Mouse (Mus musculus): ENCODE data around the gene Trim34b. TPM values are rescaled to one million over a fixed set of nuclear protein-coding genes. Genes with fewer than 3 reads are reported as not detected.
A peak's percentile ranks its signal among the peaks of the same experiment; 100 is the strongest.
"Not testable (repeated sequence)": the region's sequence is repeated elsewhere in the genome, so short reads cannot be mapped to it uniquely, and the experiment has no call there.

The Trim34b gene
- polyA plus RNA-seq (2014; fragmentation: Nextera tagmentation; extraction: Ambion mirVana): not detected in 2 replicates

DNA sequence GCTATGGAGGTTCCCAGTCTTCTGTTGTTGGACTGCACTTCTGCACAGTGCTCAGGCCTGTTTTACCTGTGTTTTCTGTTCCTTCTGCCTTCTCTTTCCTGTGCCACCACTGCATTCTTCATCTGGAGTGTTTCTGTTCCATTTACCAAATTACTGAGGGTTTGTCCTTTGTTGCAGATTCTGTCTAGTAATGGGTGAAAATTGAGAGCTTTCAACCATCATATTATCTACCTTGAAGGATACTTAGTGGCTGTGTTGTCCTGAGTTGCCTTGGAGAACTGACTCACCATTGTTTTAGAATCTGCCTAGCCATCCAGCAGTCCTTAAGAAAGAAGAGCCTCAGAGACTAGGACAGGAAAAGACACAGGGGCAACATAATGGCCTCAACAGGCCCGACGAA is at the start of gene Trim34b:
Gene Trim34b, plus strand, starts transcription at position 301 of the 400 bp plus-strand sequence.
- 98% methylated on average over 2 of the region's 2 CpGs for WGBS
- ATAC-seq (replicated peaks; ENCODE audit: low FRiP score): not testable (repeated sequence)

GRCm38 (mm10) chr7:104287576-104288443 is 41.5 kb upstream of the Trim34b start, which contains the start of gene Trim5:
Gene Trim5 (minus strand): TSS chr7:104288094.
- not testable (repeated sequence) for H3K4me1 ChIP-seq (replicated peaks; ENCODE audit: control insufficient read depth, insufficient read depth, low read length); H3K9ac ChIP-seq (ENCODE audit: low read length); H3K4me2 ChIP-seq (ENCODE audit: low read depth, low read length, severe bottlenecking); H3K27me3 ChIP-seq (ENCODE audit: control insufficient read depth, insufficient read depth, low read length); H3K4me3 ChIP-seq (ENCODE audit: low read depth, low read length); DNase-seq (ENCODE audit: low spot score); H3K27ac ChIP-seq (ENCODE audit: low read depth, low read length); H3K9me3 ChIP-seq (ENCODE audit: control insufficient read depth, low read length); ATAC-seq (replicated peaks; ENCODE audit: low FRiP score); H3K36me3 ChIP-seq (ENCODE audit: control insufficient read depth, insufficient read depth, low read length)
- WGBS: 52% methylated on average over 14 of the region's 14 CpGs

More for the DNA sequence above, at the start of gene Trim34b:
- not testable (repeated sequence) for H3K4me1 ChIP-seq (replicated peaks; ENCODE audit: control insufficient read depth, insufficient read depth, low read length); H3K9me3 ChIP-seq (ENCODE audit: control insufficient read depth, low read length); H3K27me3 ChIP-seq (ENCODE audit: control insufficient read depth, insufficient read depth, low read length); H3K9ac ChIP-seq (ENCODE audit: low read length); H3K4me2 ChIP-seq (ENCODE audit: low read depth, low read length, severe bottlenecking); H3K4me3 ChIP-seq (ENCODE audit: low read depth, low read length); DNase-seq (ENCODE audit: low spot score); H3K27ac ChIP-seq (ENCODE audit: low read depth, low read length); H3K36me3 ChIP-seq (ENCODE audit: control insufficient read depth, insufficient read depth, low read length)

DNA sequence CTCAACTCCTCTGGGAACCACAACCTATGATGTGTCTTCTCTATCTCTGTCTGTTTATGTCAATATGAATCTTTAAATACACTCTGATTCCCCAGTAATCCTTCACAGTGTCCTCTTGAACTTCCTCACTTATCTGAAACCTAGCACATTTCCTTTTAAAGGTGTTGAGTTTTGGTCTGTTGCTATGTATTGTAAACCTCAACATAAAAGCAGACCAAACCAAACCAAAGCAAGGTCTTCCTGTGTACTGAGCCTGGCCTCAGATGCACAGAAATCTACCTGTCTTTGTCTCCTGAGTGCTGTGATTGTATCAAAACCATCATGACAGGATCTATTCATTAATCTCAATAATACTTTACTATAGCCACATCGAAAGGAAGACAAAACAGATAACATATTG is 38.6 kb upstream of the Trim34b start:
- H3K4me2 ChIP-seq (ENCODE audit: low read depth, low read length, severe bottlenecking): no peak overlapping the region
- no peak overlapping the region for H3K9ac ChIP-seq (ENCODE audit: low read length)
- H3K36me3 ChIP-seq (ENCODE audit: control insufficient read depth, insufficient read depth, low read length): no peaks in the 10 kb centered on the region
- no peak overlapping the region for H3K27ac ChIP-seq (ENCODE audit: low read depth, low read length)
- no peaks in the 10 kb centered on the region for H3K27me3 ChIP-seq (ENCODE audit: control insufficient read depth, insufficient read depth, low read length)
- H3K4me1 ChIP-seq (replicated peaks; ENCODE audit: control insufficient read depth, insufficient read depth, low read length): no peaks in the 10 kb centered on the region
- H3K4me3 ChIP-seq (ENCODE audit: low read depth, low read length): no peak overlapping the region
- no peak for ATAC-seq (replicated peaks; ENCODE audit: low FRiP score)
- WGBS: 92% methylated on average over 1 of the region's 1 CpGs
- DNase-seq (ENCODE audit: low spot score): no peak
- H3K9me3 ChIP-seq (ENCODE audit: control insufficient read depth, low read length): no peaks in the 10 kb centered on the region

GRCm38 (mm10) chr7:104291638-104292400 is 37.5 kb upstream of the Trim34b start:
- ATAC-seq (replicated peaks; ENCODE audit: low FRiP score) (no peak), DNase-seq (ENCODE audit: low spot score) (no peak)
- no peak overlapping the region for H3K4me2 ChIP-seq (ENCODE audit: low read depth, low read length, severe bottlenecking)
- WGBS: 89% methylated on average over 5 of the region's 5 CpGs
- no peak overlapping the region for H3K9ac ChIP-seq (ENCODE audit: low read length)
- H3K36me3 ChIP-seq (ENCODE audit: control insufficient read depth, insufficient read depth, low read length): no peaks in the 10 kb centered on the region
- no peak overlapping the region for H3K4me3 ChIP-seq (ENCODE audit: low read depth, low read length)
- no peak overlapping the region for H3K27ac ChIP-seq (ENCODE audit: low read depth, low read length)
- no peaks in the 10 kb centered on the region for H3K9me3 ChIP-seq (ENCODE audit: control insufficient read depth, low read length)
- no peaks in the 10 kb centered on the region for H3K27me3 ChIP-seq (ENCODE audit: control insufficient read depth, insufficient read depth, low read length)
- H3K4me1 ChIP-seq (replicated peaks; ENCODE audit: control insufficient read depth, insufficient read depth, low read length): no peaks in the 10 kb centered on the region

GRCm38 (mm10) chr7:104314796-104315353 is 14.4 kb upstream of the Trim34b start:
- no peak overlapping the region for H3K9ac ChIP-seq (ENCODE audit: low read length)
- ATAC-seq (replicated peaks; ENCODE audit: low FRiP score) (no peak), DNase-seq (ENCODE audit: low spot score) (no peak)

DNA sequence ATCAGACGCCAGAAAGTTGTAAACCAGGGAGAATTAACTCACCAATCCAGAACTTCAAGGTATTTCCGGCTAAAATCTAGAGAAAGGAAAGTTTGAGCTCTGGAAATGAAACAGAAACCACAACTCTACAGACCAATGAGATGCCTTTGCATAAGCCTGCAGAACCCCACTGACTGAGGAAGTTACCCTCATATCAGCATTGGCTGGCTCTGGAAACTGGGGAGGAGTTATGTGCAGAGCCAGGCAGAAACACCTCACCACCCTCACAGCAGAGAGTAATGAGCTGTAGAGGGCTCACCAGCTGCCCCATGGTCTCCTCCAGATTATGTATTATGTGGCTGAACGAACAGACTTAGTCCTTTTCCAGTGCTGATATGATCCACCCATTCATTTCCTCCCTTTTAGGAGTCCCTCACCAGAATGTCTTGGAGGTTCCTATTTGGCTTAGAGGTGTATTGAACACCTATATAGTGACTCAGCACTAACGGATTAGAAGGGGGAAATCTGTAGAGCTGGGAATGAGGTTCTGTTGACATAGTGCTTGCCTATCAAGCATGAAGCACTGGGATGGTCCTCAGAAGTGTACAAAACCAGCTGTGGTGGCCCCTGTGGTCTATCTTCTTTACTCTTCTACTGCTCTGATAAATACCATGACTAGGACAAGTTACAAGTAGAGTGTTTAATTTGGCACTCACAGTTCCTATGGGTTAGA is 13.7 kb upstream of the Trim34b start, which contains the start of gene Trim12a:
Gene Trim12a, minus strand, starts transcription at position 98 of the 712 bp plus-strand sequence.
- H3K9ac ChIP-seq (ENCODE audit: low read length); DNase-seq (ENCODE audit: low spot score); H3K9me3 ChIP-seq (ENCODE audit: control insufficient read depth, low read length); H3K36me3 ChIP-seq (ENCODE audit: control insufficient read depth, insufficient read depth, low read length); H3K27ac ChIP-seq (ENCODE audit: low read depth, low read length); H3K27me3 ChIP-seq (ENCODE audit: control insufficient read depth, insufficient read depth, low read length); H3K4me1 ChIP-seq (replicated peaks; ENCODE audit: control insufficient read depth, insufficient read depth, low read length): not testable (repeated sequence)
- Histone ChIP-seq H3K4me2 (ENCODE audit: low read depth, low read length, severe bottlenecking) (peak within 1 kb of the TSS; percentile 6; the same call in 1 of the 2 replicates), H3K4me3 (ENCODE audit: low read depth, low read length) (peak within 1 kb of the TSS; percentile 0; the same call in 1 of the 2 replicates)
- 36% methylated on average over 4 of the region's 4 CpGs for WGBS
- ATAC-seq (replicated peaks; ENCODE audit: low FRiP score): 0 out of 2 replicates have a peak, but pooled peaks have one; percentile 49

More at GRCm38 (mm10) chr7:104314796-104315353, 14.4 kb upstream of the Trim34b start:
- H3K27ac ChIP-seq (ENCODE audit: low read depth, low read length): no peak overlapping the region
- no peaks in the 10 kb centered on the region for H3K9me3 ChIP-seq (ENCODE audit: control insufficient read depth, low read length)
- H3K4me3 ChIP-seq (ENCODE audit: low read depth, low read length): peak overlapping the region; percentile 0; the same call in 1 of the 2 replicates
- H3K27me3 ChIP-seq (ENCODE audit: control insufficient read depth, insufficient read depth, low read length): no peaks in the 10 kb centered on the region
- H3K36me3 ChIP-seq (ENCODE audit: control insufficient read depth, insufficient read depth, low read length): no peaks in the 10 kb centered on the region
- no peaks in the 10 kb centered on the region for H3K4me1 ChIP-seq (replicated peaks; ENCODE audit: control insufficient read depth, insufficient read depth, low read length)
- peak overlapping the region; percentile 6; the same call in 1 of the 2 replicates for H3K4me2 ChIP-seq (ENCODE audit: low read depth, low read length, severe bottlenecking)
- 16% methylated on average over 15 of the region's 15 CpGs for WGBS

GRCm38 (mm10) chr7:104322028-104322427 is 7.2 kb upstream of the Trim34b start:
- H3K4me3 ChIP-seq (ENCODE audit: low read depth, low read length): no peak overlapping the region
- H3K27me3 ChIP-seq (ENCODE audit: control insufficient read depth, insufficient read depth, low read length): no peaks in the 10 kb centered on the region
- H3K9ac ChIP-seq (ENCODE audit: low read length): no peak overlapping the region
- no peak for DNase-seq (ENCODE audit: low spot score)
- H3K4me2 ChIP-seq (ENCODE audit: low read depth, low read length, severe bottlenecking): no peak overlapping the region
- no peak overlapping the region for H3K27ac ChIP-seq (ENCODE audit: low read depth, low read length)
- WGBS: 88% methylated on average over 9 of the region's 9 CpGs
- no peaks in the 10 kb centered on the region for H3K36me3 ChIP-seq (ENCODE audit: control insufficient read depth, insufficient read depth, low read length)
- H3K4me1 ChIP-seq (replicated peaks; ENCODE audit: control insufficient read depth, insufficient read depth, low read length): no peaks in the 10 kb centered on the region
- no peaks in the 10 kb centered on the region for H3K9me3 ChIP-seq (ENCODE audit: control insufficient read depth, low read length)
- ATAC-seq (replicated peaks; ENCODE audit: low FRiP score): no peak

DNA sequence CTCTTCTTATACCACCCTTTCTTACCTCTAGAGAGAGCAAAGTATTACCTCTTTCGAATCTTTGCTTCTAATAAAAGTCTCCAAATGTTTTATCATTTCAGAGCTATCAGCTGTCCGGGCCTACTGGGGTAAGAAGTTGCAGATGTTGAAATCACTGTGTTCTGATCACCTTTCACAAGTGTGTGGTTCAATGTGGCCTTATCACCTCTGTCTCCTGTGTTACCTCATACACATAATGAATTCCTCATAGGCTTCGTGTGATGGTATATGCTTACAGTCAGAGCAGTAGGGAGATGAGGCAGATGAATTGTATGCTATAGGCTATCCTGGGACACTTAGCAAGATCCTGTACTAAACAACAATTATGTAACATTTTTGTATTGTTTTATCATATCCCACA is 6.3 kb downstream of the Trim34b start:
- not testable (repeated sequence) for H3K27me3 ChIP-seq (ENCODE audit: control insufficient read depth, insufficient read depth, low read length); H3K4me2 ChIP-seq (ENCODE audit: low read depth, low read length, severe bottlenecking); H3K4me1 ChIP-seq (replicated peaks; ENCODE audit: control insufficient read depth, insufficient read depth, low read length); ATAC-seq (replicated peaks; ENCODE audit: low FRiP score); H3K4me3 ChIP-seq (ENCODE audit: low read depth, low read length); H3K27ac ChIP-seq (ENCODE audit: low read depth, low read length); H3K9ac ChIP-seq (ENCODE audit: low read length); DNase-seq (ENCODE audit: low spot score); H3K36me3 ChIP-seq (ENCODE audit: control insufficient read depth, insufficient read depth, low read length); H3K9me3 ChIP-seq (ENCODE audit: control insufficient read depth, low read length)
- WGBS: 81% methylated on average over 3 of the region's 3 CpGs

Data from forebrain, embryonic 11.5 days (tissue).